Mouse (Mus musculus) megakaryocyte, embryonic 14.5 days (primary cell): ENCODE results near the gene Ell.

Experiments used
- FLI1 ChIP-seq: IDR thresholded peaks from 2 replicates; pipeline ENCODE4 v1.6.1; 2012; ENCODE audit warnings: low read length, inconsistent platforms, mixed read lengths
- GATA1 ChIP-seq: IDR thresholded peaks from 3 replicates; pipeline ENCODE4 v1.6.1; 2012; ENCODE audit warnings: mixed read lengths, low read length, inconsistent platforms, borderline replicate concordance

DNA sequence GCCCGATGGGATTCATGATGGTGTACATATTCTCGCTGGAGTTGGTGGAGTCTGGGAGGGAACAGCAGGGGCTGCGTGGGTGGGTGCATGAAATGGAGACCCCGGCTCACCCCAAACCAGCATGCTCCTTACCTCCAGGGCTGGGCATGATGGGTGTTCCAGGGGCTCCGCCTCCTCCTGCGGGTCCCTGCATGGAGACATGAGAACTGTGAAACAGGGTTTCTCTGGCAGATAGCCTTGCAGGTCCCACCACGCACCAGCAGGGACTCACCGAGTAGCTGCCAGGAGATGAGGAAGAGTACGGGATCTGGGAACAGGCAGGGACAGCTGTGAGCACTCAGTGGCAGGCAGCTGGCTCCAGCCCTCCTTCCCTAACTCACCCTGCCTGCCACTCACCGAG lies 59.5 kb downstream of the Ell start:
- no peak for TF ChIP-seq FLI1
- no peak for TF ChIP-seq GATA1
